Mouse (Mus musculus): ENCODE results near the gene Apobec1. TPM values are rescaled to one million over a fixed set of nuclear protein-coding genes. Genes with fewer than 3 reads are reported as not detected.
"Not testable (repeated sequence)": the region's sequence is repeated elsewhere in the genome, so short reads cannot be mapped to it uniquely, and the experiment has no call there.

Gene Apobec1
- 10 to 100 TPM; 24.5 to 28.7 TPM for polyA plus RNA-seq (2017; shearing (Covaris generic))

- peak; percentile 96 for ATAC-seq
These were observed at the start of gene Apobec1 for GRCm38 (mm10) chr6:122602242-122602991. Gene Apobec1, minus strand, starts transcription at chr6:122602444.

DNA sequence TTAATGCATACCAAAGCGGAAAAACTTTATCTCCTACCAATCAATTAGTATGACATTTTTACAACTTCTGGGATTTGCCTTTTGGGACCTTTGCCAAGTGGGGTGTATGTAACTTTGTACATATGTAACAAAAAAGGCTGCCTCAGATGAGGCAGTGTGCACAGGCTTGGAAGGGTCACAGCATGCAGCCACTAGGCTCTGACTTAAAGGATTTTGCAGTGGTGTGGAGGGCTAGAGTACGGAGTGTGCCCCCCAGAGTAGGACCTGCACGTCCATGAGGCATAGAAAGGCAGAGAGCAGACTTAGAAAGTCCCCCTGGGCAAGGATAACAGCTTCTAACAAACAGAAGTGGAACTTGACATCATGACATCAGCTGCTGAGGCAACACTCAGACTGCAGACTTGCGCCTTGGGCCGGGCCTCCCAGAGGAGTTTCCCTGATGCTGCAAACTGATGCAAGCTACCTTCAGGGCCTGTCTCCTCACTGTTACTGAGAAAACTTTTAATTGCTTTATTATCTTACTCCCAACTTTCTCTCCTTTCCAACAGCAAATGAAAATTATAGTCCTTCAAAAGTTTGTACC is 48.2 kb upstream of the Apobec1 start:
- no peak for ATAC-seq

DNA sequence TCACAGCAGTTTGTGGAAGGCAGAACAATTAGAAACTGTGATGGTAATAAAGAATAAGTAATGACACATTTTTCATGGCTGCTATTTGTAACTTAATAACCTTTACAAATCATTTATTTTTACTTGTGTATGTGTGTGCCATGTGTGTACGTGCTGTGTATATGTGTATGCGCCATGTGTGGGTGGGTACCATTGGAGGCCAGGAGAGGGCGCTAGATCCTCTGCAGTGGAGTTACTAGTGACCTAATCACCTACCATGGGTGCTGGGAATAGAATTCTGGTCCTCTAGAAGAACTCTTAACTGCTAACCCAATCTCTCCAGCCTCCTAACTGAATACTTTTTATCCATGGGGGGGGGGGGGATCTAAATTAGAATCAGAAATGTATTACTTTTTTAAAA is 47.7 kb upstream of the Apobec1 start:
- no peak for ATAC-seq

DNA sequence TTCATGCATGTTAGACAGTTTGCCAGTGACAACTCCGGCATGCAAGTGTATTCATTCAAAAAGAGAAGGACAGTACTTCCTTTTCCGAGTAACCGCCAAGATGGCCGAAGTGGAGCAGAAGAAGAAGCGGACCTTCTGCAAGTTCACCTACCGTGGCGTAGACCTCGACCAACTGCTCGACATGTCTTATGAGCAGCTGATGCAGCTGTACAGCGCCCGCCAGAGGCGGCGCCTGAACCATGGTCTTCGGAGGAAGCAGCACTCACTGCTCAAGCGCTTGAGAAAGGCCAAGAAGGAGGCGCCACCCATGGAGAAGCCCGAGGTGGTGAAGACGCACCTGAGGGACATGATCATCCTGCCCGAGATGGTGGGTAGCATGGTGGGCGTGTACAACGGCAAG is 42.0 kb upstream of the Apobec1 start:
- ATAC-seq, result not testable (repeated sequence)

GRCm38 (mm10) chr6:122637566-122637965 is 35.3 kb upstream of the Apobec1 start:
- ATAC-seq, result not testable (repeated sequence)

DNA sequence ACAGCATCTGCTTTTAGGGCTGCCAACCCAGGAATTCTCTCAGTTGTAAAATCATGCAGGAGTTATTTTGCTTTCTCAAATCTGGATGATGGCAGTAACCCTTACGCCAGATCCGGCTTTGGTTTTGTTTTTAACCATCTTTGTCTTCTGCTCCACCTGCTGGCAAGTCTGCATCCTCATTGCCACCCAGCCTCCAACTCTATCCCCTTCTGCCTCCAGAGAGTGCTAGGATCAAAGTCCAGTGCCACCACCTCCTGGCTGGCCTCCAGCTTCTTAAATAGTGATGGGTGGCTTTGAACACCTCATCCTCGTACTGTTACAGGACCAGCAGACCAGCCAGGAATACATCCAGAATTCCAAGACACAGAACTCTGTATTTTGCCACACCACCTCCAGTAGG is 34.4 kb upstream of the Apobec1 start:
- ATAC-seq, result no peak

GRCm38 (mm10) chr6:122635315-122635714 is 33.1 kb upstream of the Apobec1 start:
- ATAC-seq, result no peak

DNA sequence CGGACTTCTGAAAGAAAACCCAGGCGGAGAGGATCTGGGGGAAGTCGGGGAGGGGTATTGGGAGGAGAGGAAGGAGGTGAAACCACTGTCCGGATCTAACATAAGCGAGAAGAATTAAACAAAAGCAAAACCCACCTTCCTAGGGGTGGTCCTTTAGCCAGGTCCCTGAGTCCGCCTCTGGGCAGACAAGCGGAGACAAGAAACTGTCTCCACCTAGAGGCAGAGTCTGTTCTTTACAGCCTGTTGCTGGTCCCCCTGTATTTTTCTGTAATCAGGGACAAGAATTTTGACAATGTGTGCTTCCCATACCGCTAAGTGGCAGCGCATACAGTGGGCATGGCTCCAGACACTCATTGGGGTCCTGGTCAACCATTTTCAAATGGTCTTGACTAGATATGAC is 31.2 kb upstream of the Apobec1 start:
- ATAC-seq, result no peak

- no peak for ATAC-seq
These were observed 25.3 kb upstream of the Apobec1 start for GRCm38 (mm10) chr6:122627469-122628108.

DNA sequence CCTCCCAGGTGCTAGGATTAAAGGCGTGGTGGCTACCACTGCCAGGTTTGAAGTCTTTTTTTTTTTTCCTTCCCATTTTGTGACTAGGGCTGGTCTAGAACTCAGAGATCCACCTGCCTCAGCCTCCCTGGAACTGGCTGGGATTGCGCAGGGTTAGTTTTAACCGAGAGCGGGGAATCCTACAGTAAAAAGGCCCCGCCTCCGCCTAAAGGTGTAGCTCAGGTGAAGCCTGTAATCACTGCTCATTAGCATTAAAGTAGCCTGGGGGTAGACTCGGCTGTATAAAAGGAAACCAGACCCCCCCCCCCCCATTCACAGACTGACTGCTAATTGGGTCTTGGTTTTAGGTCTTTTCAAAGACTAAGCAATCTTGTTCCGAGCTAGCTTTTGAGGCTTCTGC is 23.9 kb upstream of the Apobec1 start, which contains the start of gene Dppa3:
Gene Dppa3 (plus strand): TSS at position 301 of the 400 bp plus-strand sequence.
- no peak for ATAC-seq

- ATAC-seq, result no peak
These were observed 22.9 kb upstream of the Apobec1 start for GRCm38 (mm10) chr6:122625156-122625555.

DNA sequence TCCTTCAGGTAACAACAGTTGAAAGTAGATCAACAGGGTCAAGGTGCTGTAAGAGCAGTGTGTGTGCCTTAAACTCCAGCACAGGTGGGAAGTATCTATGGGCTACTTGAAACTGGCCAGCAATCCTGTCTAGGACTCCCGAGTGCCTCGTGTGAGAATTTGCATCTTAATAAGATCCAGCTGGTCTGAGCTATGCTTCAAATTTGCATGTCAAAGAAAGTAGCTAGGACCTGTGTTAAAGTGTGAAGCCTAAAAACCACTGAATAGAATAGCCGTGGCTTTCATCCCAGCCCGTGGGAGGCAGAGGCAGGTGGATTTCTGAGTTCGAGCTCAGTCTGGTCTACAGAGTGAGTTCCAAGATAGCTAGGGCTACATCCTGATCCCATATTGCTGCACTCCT is 22.2 kb upstream of the Apobec1 start:
- no peak for ATAC-seq

GRCm38 (mm10) chr6:122621066-122621465 is 18.8 kb upstream of the Apobec1 start:
- ATAC-seq, result no peak

- no peak for ATAC-seq
These were observed 13.8 kb upstream of the Apobec1 start for GRCm38 (mm10) chr6:122616022-122616421.

DNA sequence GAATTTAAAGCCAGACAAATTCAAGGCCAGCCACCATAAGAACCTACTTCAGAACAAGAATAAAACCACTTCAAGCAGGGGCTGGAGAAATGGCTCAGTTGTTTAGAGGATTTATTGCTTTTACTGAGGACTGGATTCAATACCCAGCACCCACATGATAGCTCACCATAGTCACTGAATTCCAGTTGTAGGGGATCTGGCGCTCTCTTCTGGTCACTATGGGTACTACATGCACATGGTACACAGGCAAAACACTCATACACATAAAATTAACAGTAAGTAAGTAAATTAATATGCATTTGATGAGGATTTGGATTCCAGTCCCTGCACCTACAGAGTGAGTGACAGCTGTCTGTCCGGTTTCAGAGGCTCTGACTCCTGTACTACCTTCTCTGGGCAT is 11.8 kb upstream of the Apobec1 start:
- ATAC-seq, result no peak

DNA sequence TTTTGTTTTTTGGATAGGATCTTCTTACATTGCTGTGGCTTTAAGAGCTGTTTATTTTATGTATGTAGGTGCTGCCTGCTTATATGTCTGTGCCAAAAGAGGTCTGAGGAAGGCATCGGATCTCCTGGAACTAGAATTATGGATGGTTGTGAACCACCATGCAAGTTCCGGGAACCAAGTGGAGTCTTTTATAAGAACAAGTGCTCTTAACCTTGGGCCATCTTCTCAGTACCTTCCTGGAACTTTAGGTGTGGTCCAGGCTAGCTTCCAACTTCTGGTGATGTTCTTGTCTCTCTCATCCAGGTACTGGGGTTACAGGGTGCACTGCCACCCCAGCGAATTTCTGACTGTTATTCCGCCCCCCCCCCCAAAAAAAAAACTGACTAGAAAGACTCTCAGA is 10.2 kb upstream of the Apobec1 start:
- no peak for ATAC-seq

DNA sequence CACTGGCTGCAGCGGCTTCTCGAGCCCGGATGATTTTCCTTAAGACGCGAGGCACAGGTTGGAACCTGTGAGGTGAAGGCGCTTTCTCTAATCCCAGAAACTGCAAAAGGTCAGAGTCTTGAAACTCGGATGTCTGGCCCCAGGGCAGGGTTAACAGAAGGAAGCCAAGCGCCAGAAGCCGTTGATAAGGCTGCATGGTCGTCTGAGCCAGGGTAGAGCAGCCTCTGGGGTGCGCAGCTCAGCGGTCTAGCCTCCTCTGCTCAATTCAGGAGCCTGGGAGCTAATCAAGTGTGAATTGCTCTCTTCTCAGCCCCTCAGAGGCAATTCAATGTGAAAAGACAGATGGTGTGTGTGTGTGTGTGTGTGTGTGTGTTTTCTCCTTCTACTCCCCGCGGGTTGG is 7.5 kb upstream of the Apobec1 start, which contains the start of gene Gdf3:
Gene Gdf3 (minus strand): TSS at position 317 of the 400 bp plus-strand sequence.
- ATAC-seq, result no peak

- no peak for ATAC-seq
These were observed 7.1 kb upstream of the Apobec1 start for GRCm38 (mm10) chr6:122609377-122609728.

- no peak for ATAC-seq
These were observed 6.5 kb upstream of the Apobec1 start for GRCm38 (mm10) chr6:122608434-122609376.

DNA sequence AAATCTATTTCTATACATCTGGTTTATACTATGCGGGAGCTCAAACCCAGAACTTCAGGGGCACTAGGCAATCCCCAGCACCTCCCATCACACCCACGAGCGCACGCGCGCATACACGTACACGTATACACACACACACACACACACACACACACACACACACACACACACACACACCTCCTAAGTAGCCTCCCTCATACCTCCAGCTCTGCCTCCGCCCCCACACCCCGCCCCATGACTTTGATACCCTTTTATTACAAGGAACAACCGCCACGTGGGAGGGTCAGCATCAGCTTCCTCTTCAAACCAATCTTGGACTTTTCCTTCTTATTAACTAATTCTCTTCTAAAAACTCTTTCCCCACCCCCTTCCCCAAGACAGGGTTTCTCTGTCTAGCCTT is 5.5 kb upstream of the Apobec1 start:
- ATAC-seq, result no peak

DNA sequence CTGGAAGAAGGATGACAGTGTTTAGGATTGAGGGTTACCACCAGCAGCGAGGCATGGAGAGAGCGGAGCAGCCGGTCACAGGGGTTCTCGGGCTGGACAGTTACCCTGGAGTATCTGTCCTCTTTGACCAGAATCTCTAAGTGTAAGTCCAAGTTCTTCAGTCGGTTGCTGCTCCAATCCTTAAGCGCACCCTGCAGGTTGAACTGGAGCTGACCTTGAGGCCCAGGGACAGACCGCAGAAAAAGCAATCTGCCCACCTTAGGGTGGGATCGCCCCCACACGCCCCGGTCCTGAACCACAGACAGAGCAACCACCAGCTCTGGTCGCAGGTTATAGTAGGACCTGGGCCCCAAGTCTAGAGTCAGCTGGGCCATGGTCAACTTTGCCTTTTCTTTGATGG is 4.4 kb upstream of the Apobec1 start:
- no peak for ATAC-seq

DNA sequence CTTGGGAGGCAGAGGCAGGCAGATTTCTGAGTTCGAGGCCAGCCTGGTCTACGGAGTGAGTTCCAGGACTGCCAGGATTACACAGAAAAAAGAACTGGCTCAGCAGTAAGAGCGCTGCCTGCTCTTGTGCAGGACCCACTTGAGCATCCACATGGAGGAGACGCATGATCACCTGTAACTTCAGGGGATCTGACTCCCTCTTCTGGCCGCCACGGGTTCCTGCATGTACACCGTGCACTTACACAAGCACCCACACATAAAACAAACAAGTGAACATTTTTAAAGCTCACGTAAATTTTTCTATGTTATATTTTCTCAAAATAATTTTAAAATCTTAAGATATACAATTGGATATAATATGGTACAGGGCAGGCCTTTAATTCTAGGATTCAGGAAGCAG is 3.2 kb upstream of the Apobec1 start:
- no peak for ATAC-seq

GRCm38 (mm10) chr6:122604260-122604659 is 2.0 kb upstream of the Apobec1 start:
- ATAC-seq, result no peak

All from activated CD4-positive, CD25-positive, alpha-beta regulatory T cell, adult 4 months (primary cell).